Mouse (Mus musculus): ENCODE data around the gene Olfr477.
"Not testable (repeated sequence)": the region's sequence is repeated elsewhere in the genome, so short reads cannot be mapped to it uniquely, and the experiment has no call there.

DNA sequence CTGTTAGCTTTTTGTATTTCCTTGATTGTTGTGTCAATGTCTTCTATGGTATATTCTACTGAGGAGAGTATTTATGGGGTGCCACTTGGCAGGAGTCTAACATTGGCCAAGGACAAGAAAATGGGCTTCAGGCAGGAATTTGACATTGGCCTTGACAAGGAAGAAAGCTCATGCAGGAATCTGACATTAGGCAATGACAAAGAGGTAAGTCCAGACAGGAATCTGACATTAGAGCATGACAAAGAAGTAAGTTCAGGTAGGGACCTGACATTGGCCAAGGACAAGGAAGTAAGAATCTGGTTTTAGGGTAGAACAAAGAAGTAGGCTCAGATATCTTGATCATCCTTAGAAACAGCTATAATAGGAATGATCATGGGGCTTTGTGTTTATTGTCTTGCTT, 27.8 kb downstream of the Olfr477 start:
- TF ChIP-seq POLR2A (IDR thresholded peaks at IDR 0.05; ENCODE audit: borderline replicate concordance, insufficient read depth, low read length); CTCF (IDR thresholded peaks at IDR 0.05; ENCODE audit: borderline replicate concordance, insufficient read depth, low read depth, low read length): not testable (repeated sequence)
